Mouse (Mus musculus): Measurements from ENCODE around the gene Sgip1.

Gene Sgip1

GRCm38 (mm10) chr4:102741287-102741686, at the start of gene Sgip1:
TSS of gene Sgip1 (plus strand) at chr4:102741297.
- no peak for DNase-seq

GRCm38 (mm10) chr4:102691402-102691801, 49.7 kb upstream of the Sgip1 start:
- DNase-seq = no peak

- DNase-seq = no peak
Measured at GRCm38 (mm10) chr4:102697966-102698365, 43.1 kb upstream of the Sgip1 start.

GRCm38 (mm10) chr4:102711731-102712130, 29.4 kb upstream of the Sgip1 start:
- DNase-seq = no peak

- no peak for DNase-seq
Measured at GRCm38 (mm10) chr4:102715532-102715931, 25.6 kb upstream of the Sgip1 start.

- no peak for DNase-seq
Measured at GRCm38 (mm10) chr4:102717123-102717828, 23.8 kb upstream of the Sgip1 start.

GRCm38 (mm10) chr4:102719535-102719934, 21.6 kb upstream of the Sgip1 start:
- DNase-seq = no peak

GRCm38 (mm10) chr4:102719951-102720350, 21.1 kb upstream of the Sgip1 start:
- DNase-seq = no peak

- DNase-seq = no peak
Measured at GRCm38 (mm10) chr4:102724442-102724841, 16.7 kb upstream of the Sgip1 start.

GRCm38 (mm10) chr4:102730976-102731375, 10.1 kb upstream of the Sgip1 start:
- DNase-seq = no peak

- no peak for DNase-seq
Measured at GRCm38 (mm10) chr4:102734022-102734657, 7.0 kb upstream of the Sgip1 start.

GRCm38 (mm10) chr4:102753334-102754090, 12.4 kb downstream of the Sgip1 start:
- no peak for DNase-seq

- no peak for DNase-seq
Measured at GRCm38 (mm10) chr4:102759095-102759890, 18.2 kb downstream of the Sgip1 start.

- DNase-seq = peak in 1 of 2 experiments; percentile 6
Measured at GRCm38 (mm10) chr4:102760042-102760821, 19.1 kb downstream of the Sgip1 start.

GRCm38 (mm10) chr4:102762075-102762474, 21.0 kb downstream of the Sgip1 start:
- no peak for DNase-seq

GRCm38 (mm10) chr4:102769070-102769469, 28.0 kb downstream of the Sgip1 start:
- DNase-seq = no peak

GRCm38 (mm10) chr4:102769936-102770335, 28.8 kb downstream of the Sgip1 start:
- DNase-seq = no peak

- DNase-seq = no peak
Measured at GRCm38 (mm10) chr4:102771598-102772357, 30.7 kb downstream of the Sgip1 start.

GRCm38 (mm10) chr4:102773225-102773624, 32.1 kb downstream of the Sgip1 start:
- no peak for DNase-seq

- DNase-seq = no peak
Measured at GRCm38 (mm10) chr4:102773841-102774240, 32.7 kb downstream of the Sgip1 start.

- no peak for DNase-seq
Measured at GRCm38 (mm10) chr4:102774549-102774948, 33.5 kb downstream of the Sgip1 start.
